Mouse (Mus musculus) limb, embryonic 13.5 days (tissue): ENCODE measurements around the gene Aven. TPM values are rescaled to one million over a fixed set of nuclear protein-coding genes. Genes with fewer than 3 reads are reported as not detected.
A peak's percentile ranks its signal among the peaks of the same experiment; 100 is the strongest.
"Not testable (repeated sequence)": the region's sequence is repeated elsewhere in the genome, so short reads cannot be mapped to it uniquely, and the experiment has no call there.

ENCODE experiments used
- ATAC-seq: fragments of 200-750 bp; cut with Nextera tagmentation; 2 replicates; pipeline ENCODE4 v1.8.0; 2017; ENCODE audit warnings: low read depth, moderate number of reproducible peaks, moderate TSS enrichment; ENCODE audit not compliant: low FRiP score
- H3K27ac ChIP-seq: fragments of 300-500 bp; sonication (generic); 2 replicates; pipeline ENCODE4 v1.5.1; 2015; ENCODE audit warnings: inconsistent platforms, mild to moderate bottlenecking, moderate library complexity
- H3K27me3 ChIP-seq: fragments of 300-500 bp; sonication (generic); 2 replicates; pipeline ENCODE4 v1.6.1; 2015; ENCODE audit warnings: mild to moderate bottlenecking, inconsistent platforms
- H3K36me3 ChIP-seq: fragments of 300-500 bp; sonication (generic); 2 replicates; pipeline ENCODE4 v1.6.1; 2015; ENCODE audit warnings: inconsistent platforms, mild to moderate bottlenecking, moderate library complexity
- H3K4me1 ChIP-seq: fragments of 300-500 bp; sonication (generic); 2 replicates; pipeline ENCODE4 v1.6.1; 2015; ENCODE audit warnings: inconsistent platforms
- H3K4me2 ChIP-seq: fragments of 300-500 bp; sonication (generic); replicated peaks from 2 replicates; pipeline ENCODE4 v1.6.1; 2015; ENCODE audit warnings: inconsistent platforms, mild to moderate bottlenecking, moderate library complexity
- H3K4me3 ChIP-seq: fragments of 300-500 bp; sonication (generic); 2 replicates; pipeline ENCODE4 v1.5.1; 2015; ENCODE audit warnings: moderate library complexity, mild to moderate bottlenecking, inconsistent platforms
- H3K9ac ChIP-seq: fragments of 300-500 bp; sonication (generic); 2 replicates; pipeline ENCODE4 v1.6.1; 2015; ENCODE audit warnings: mild to moderate bottlenecking, inconsistent platforms
- H3K9me3 ChIP-seq: fragments of 300-500 bp; sonication (generic); 2 replicates; pipeline ENCODE4 v1.6.1; 2016; ENCODE audit warnings: inconsistent platforms
- WGBS: fragments of 180-500 bp; shearing (Covaris S2); methylation state at CpG from one replicate; pipeline ENCODE4 v1.1.7; 2015; 5-methylcytosine and 5-hydroxymethylcytosine counted together
- polyA plus RNA-seq: library from polyadenylated mRNA; unstranded; fragments of >200 nt; fragmentation: Nextera tagmentation; extraction: Ambion mirVana; gene quantifications from 2 replicates; pipeline ENCODE4 v1.2.1, GENCODE M21; 2015

Aven gene
- 6.1 and 6.8 TPM in 2 replicates for polyA plus RNA-seq

- peak within 1 kb of the TSS; percentile 68 for H3K4me2 ChIP-seq
- H3K27me3 ChIP-seq, result no peaks in the 10 kb centered on the region
- no peaks in the 10 kb centered on the region for H3K36me3 ChIP-seq
- H3K4me1 ChIP-seq, result peaks cover 14% of the 10 kb centered on the region
- under 1% methylated on average over 61 of the region's 87 CpGs for WGBS
- H3K9me3 ChIP-seq, result no peaks in the 10 kb centered on the region
- peak within 1 kb of the TSS; percentile 99 for H3K9ac ChIP-seq
- peak within 1 kb of the TSS; percentile 75 for H3K4me3 ChIP-seq
- ATAC-seq, result peak; percentile 94
- peak within 1 kb of the TSS; percentile 99 for H3K27ac ChIP-seq
These were observed at the start of gene Aven for GRCm38 (mm10) chr2:112492856-112493538. Gene Aven (plus strand): TSS chr2:112492964.

GRCm38 (mm10) chr2:112443491-112443890 lies 49.3 kb upstream of the Aven start:
- ATAC-seq, result no peak
- Histone ChIP-seq H3K4me2 (no peak overlapping the region), H3K27me3 (no peaks in the 10 kb centered on the region), H3K36me3 (no peaks in the 10 kb centered on the region), H3K9ac (no peak overlapping the region), H3K9me3 (no peaks in the 10 kb centered on the region), H3K27ac (no peak overlapping the region), H3K4me3 (no peak overlapping the region), H3K4me1 (no peaks in the 10 kb centered on the region)
- WGBS, result 61% methylated on average over 2 of the region's 2 CpGs

GRCm38 (mm10) chr2:112445511-112445910 lies 47.3 kb upstream of the Aven start:
- H3K4me3 ChIP-seq, result no peak overlapping the region
- H3K4me2 ChIP-seq, result no peak overlapping the region
- H3K27me3 ChIP-seq, result no peaks in the 10 kb centered on the region
- H3K4me1 ChIP-seq, result no peaks in the 10 kb centered on the region
- no peaks in the 10 kb centered on the region for H3K36me3 ChIP-seq
- no peak overlapping the region for H3K9ac ChIP-seq
- no peaks in the 10 kb centered on the region for H3K9me3 ChIP-seq
- ATAC-seq, result no peak
- no peak overlapping the region for H3K27ac ChIP-seq

GRCm38 (mm10) chr2:112448046-112448445 lies 44.7 kb upstream of the Aven start:
- not testable (repeated sequence) for H3K9me3 ChIP-seq, H3K4me1 ChIP-seq, H3K9ac ChIP-seq, H3K4me2 ChIP-seq, H3K4me3 ChIP-seq, H3K27ac ChIP-seq, H3K27me3 ChIP-seq, H3K36me3 ChIP-seq, ATAC-seq
- 70% methylated on average over 4 of the region's 4 CpGs for WGBS

DNA sequence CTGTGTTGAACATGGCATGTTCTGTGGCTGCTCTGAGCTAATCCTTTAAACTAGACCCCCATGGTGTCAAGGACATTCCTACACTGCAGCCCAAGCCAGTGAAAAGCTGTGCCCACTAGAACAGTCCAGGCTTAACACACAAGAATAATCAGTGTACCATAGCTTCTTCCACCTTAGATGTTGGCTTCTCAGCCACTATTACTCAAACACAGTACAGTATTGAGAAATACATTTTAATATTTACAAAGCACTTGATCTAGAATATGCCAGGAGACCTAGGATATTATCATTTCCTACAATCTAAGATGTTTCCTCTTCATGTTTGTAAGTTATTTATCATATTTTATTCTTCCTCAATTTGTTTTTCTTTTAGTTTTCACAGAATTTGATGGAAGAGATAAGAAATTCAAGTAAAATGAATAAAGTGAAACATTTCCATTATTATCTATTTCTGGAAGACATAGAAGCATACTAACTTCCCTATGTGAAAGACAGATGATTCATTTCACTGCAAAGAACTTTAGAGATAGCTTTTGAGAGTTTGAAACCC lies 44.2 kb upstream of the Aven start:
- no peaks in the 10 kb centered on the region for H3K4me1 ChIP-seq
- H3K36me3 ChIP-seq, result no peaks in the 10 kb centered on the region
- no peaks in the 10 kb centered on the region for H3K9me3 ChIP-seq
- no peak for ATAC-seq
- no peak overlapping the region for H3K27ac ChIP-seq
- no peaks in the 10 kb centered on the region for H3K27me3 ChIP-seq
- no peak overlapping the region for H3K9ac ChIP-seq
- H3K4me2 ChIP-seq, result no peak overlapping the region
- no peak overlapping the region for H3K4me3 ChIP-seq

- no peak for ATAC-seq
- 31% methylated on average over 4 of the region's 4 CpGs for WGBS
These were observed 43.0 kb upstream of the Aven start for GRCm38 (mm10) chr2:112449597-112450296.

DNA sequence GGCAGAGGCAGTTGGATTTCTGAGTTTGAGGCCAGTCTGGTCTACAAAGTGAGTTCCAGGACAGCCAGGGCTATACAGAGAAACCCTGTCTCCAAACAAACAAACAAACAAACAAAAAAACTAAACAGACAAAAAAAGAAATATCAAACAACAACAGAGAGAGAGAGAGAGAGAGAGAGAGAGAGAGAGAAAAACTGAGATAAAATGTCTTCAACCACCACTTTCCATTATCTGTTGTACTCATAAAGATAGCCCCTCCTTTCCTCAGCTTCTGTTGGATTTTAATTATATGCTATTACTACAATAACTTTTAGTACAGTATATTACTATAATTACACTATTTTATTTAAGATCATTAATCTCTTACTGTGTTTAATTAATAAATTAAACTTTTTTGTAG lies 40.3 kb upstream of the Aven start:
- not testable (repeated sequence) for H3K4me2 ChIP-seq, ATAC-seq, H3K27ac ChIP-seq, H3K36me3 ChIP-seq, H3K9ac ChIP-seq, H3K9me3 ChIP-seq, H3K27me3 ChIP-seq, H3K4me3 ChIP-seq
- H3K4me1 ChIP-seq, result peaks cover 12% of the 10 kb centered on the region

More at GRCm38 (mm10) chr2:112449597-112450296, 43.0 kb upstream of the Aven start:
- Histone ChIP-seq H3K4me2 (no peak overlapping the region), H3K27ac (no peak overlapping the region), H3K9me3 (no peaks in the 10 kb centered on the region), H3K36me3 (no peaks in the 10 kb centered on the region), H3K9ac (no peak overlapping the region), H3K27me3 (no peaks in the 10 kb centered on the region), H3K4me1 (peaks cover 4% of the 10 kb centered on the region; the same call in 1 of the 2 replicates), H3K4me3 (no peak overlapping the region)

GRCm38 (mm10) chr2:112454125-112454861 lies 38.5 kb upstream of the Aven start:
- peak; percentile 67 for ATAC-seq
- Histone ChIP-seq H3K9me3 (no peaks in the 10 kb centered on the region), H3K9ac (peak overlapping the region; percentile 92), H3K27me3 (no peaks in the 10 kb centered on the region), H3K4me3 (peak overlapping the region; percentile 91), H3K4me1 (peaks cover 12% of the 10 kb centered on the region), H3K27ac (peak overlapping the region; percentile 58; the same call in 1 of the 2 replicates), H3K36me3 (0 out of 2 replicates have a peak, but pooled peaks cover 3% of the 10 kb centered on the region), H3K4me2 (peak overlapping the region; percentile 90)
- 28% methylated on average over 17 of the region's 17 CpGs for WGBS

DNA sequence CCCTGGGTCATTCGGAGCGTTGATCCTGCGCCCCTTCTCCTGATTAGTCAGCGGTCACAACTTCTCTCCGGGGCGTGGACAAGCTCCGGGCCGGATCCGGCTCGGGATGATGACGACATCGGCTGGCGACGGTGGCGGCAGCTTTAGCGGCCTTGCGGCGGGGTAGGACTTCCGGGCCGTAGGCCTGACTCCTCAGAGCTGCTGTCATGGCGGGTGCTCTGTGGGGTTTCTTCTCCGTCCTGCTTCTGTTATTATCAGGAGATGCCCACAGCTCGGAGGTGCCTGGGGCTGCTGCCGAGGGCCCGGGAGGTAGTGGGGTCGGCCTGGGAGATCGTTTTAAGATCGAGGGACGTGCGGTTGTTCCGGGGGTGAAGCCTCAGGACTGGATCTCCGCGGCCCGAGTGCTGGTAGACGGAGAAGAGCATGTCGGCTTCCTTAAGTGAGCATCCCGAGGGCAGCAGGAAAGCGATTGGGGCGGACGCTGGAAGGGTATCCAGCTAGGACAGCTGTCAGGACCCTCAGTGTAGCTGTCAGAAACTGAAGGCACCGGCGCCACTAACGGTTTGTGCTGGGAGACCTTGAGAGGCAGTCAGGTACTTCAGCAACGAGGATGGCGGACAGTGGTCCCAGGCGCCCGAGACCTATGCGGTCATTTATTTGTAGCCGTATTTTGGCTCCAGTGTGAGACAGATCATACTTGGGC lies 37.8 kb upstream of the Aven start, which contains the start of gene Emc7:
Gene Emc7, plus strand, starts transcription at position 136 of the 703 bp plus-strand sequence.
- under 1% methylated on average over 49 of the region's 49 CpGs for WGBS
- H3K4me3 ChIP-seq, result peak within 1 kb of the TSS; percentile 91
- H3K27me3 ChIP-seq, result no peaks in the 10 kb centered on the region
- no peaks in the 10 kb centered on the region for H3K9me3 ChIP-seq
- peak within 1 kb of the TSS; percentile 61; the same call in 1 of the 2 replicates for H3K27ac ChIP-seq
- H3K4me1 ChIP-seq, result peaks cover 12% of the 10 kb centered on the region
- peak; percentile 98 for ATAC-seq
- H3K36me3 ChIP-seq, result peaks cover 8% of the 10 kb centered on the region
- H3K9ac ChIP-seq, result peak within 1 kb of the TSS; percentile 92
- H3K4me2 ChIP-seq, result peak within 1 kb of the TSS; percentile 90

- 94% methylated on average over 3 of the region's 3 CpGs for WGBS
- ATAC-seq, result no peak
- Histone ChIP-seq H3K9me3 (no peaks in the 10 kb centered on the region), H3K4me3 (no peak overlapping the region), H3K9ac (no peak overlapping the region), H3K4me1 (peaks cover 7% of the 10 kb centered on the region), H3K36me3 (peaks cover 37% of the 10 kb centered on the region), H3K27ac (no peak overlapping the region), H3K4me2 (no peak overlapping the region), H3K27me3 (no peaks in the 10 kb centered on the region)
These were observed 32.2 kb upstream of the Aven start for GRCm38 (mm10) chr2:112460557-112460956.

GRCm38 (mm10) chr2:112469542-112469941 lies 23.2 kb upstream of the Aven start:
- H3K9ac ChIP-seq, result no peak overlapping the region
- no peak for ATAC-seq
- H3K4me2 ChIP-seq, result no peak overlapping the region
- H3K36me3 ChIP-seq, result peaks cover 51% of the 10 kb centered on the region
- H3K27me3 ChIP-seq, result no peaks in the 10 kb centered on the region
- no peaks in the 10 kb centered on the region for H3K9me3 ChIP-seq
- H3K27ac ChIP-seq, result no peak overlapping the region
- H3K4me1 ChIP-seq, result no peaks in the 10 kb centered on the region
- no peak overlapping the region for H3K4me3 ChIP-seq
